Mouse (Mus musculus) midbrain, postnatal 0 days (tissue): ENCODE results near the gene Slc19a1. TPM values are rescaled to one million over a fixed set of nuclear protein-coding genes. Genes with fewer than 3 reads are reported as not detected.

Experiments
- ATAC-seq: fragments of 200-750 bp; cut with Nextera tagmentation; 2 replicates; pipeline ENCODE4 v1.8.0; 2017; ENCODE audit warnings: moderate number of reproducible peaks, mild to moderate bottlenecking, moderate TSS enrichment, moderate library complexity; ENCODE audit not compliant: low FRiP score
- DNase-seq: peaks from one replicate; pipeline ENCODE4 v3.0.0-alpha.2; 2015; ENCODE audit warnings: low spot score
- H3K27ac ChIP-seq: fragments of 300-500 bp; sonication (generic); 2 replicates; pipeline ENCODE4 v1.5.1; 2014; ENCODE audit warnings: low read depth, mild to moderate bottlenecking, low read length, mixed read lengths
- H3K27me3 ChIP-seq: fragments of 300-500 bp; sonication (generic); 2 replicates; pipeline ENCODE4 v1.6.1; 2014; ENCODE audit warnings: low read length, control low read depth, mixed read lengths; ENCODE audit not compliant: insufficient read depth
- H3K36me3 ChIP-seq: fragments of 300-500 bp; sonication (generic); 2 replicates; pipeline ENCODE4 v1.6.1; 2014; ENCODE audit warnings: low read length, control low read depth, mixed read lengths; ENCODE audit not compliant: insufficient read depth
- H3K4me1 ChIP-seq: fragments of 300-500 bp; sonication (generic); 2 replicates; pipeline ENCODE4 v1.6.1; 2014; ENCODE audit warnings: mild to moderate bottlenecking, control low read depth, antibody characterized with exemption, low read length, mixed read lengths; ENCODE audit not compliant: insufficient read depth
- H3K4me2 ChIP-seq: fragments of 300-500 bp; sonication (generic); 2 replicates; pipeline ENCODE4 v1.6.1; 2014; ENCODE audit warnings: low read depth, mild to moderate bottlenecking, low read length, mixed read lengths; ENCODE audit not compliant: poor library complexity, severe bottlenecking
- H3K4me3 ChIP-seq: fragments of 300-500 bp; sonication (generic); 2 replicates; pipeline ENCODE4 v1.5.1; 2014; ENCODE audit warnings: low read depth, mild to moderate bottlenecking, low read length, moderate library complexity
- H3K9ac ChIP-seq: fragments of 300-500 bp; sonication (generic); replicated peaks from 2 replicates; pipeline ENCODE4 v1.6.1; 2014; ENCODE audit warnings: mild to moderate bottlenecking, low read length, moderate library complexity, mixed read lengths; ENCODE audit not compliant: poor library complexity, severe bottlenecking
- H3K9me3 ChIP-seq: fragments of 300-500 bp; sonication (generic); 2 replicates; pipeline ENCODE4 v1.6.1; 2016; ENCODE audit warnings: low read length, control low read depth
- CTCF ChIP-seq: IDR thresholded peaks from 2 replicates; pipeline ENCODE4 v1.5.1; 2016; ENCODE audit warnings: antibody characterized with exemption, mild to moderate bottlenecking
- WGBS: fragments of 180-500 bp; shearing (Covaris S2); extraction: QIAGEN DNeasy Blood & Tissue Kit; methylation state at CpG from one replicate; pipeline ENCODE4 v1.1.7; 2014; 5-methylcytosine and 5-hydroxymethylcytosine counted together
- polyA plus RNA-seq: library from polyadenylated mRNA; unstranded; fragments of >200 nt; fragmentation: Nextera tagmentation; extraction: Ambion mirVana; gene quantifications from 2 replicates; pipeline ENCODE4 v1.2.1, GENCODE M21; 2015
- total RNA-seq: library from RNA; depleted of rRNA; stranded (reverse); fragments of >200 nt; gene quantifications from 2 replicates; pipeline ENCODE4 v1.2.3, GENCODE M21; 2014

Slc19a1 gene
- total and polyA plus RNA-seq, 2 experiments from 2014 or later, result 38.1 to 44.1 TPM

GRCm38 (mm10) chr10:77064239-77064638, 32.2 kb downstream of the Slc19a1 start:
- Histone ChIP-seq H3K9me3 (no peaks in the 10 kb centered on the region), H3K4me3 (no peak overlapping the region), H3K4me2 (no peak overlapping the region), H3K27ac (no peak overlapping the region), H3K9ac (no peak overlapping the region), H3K4me1 (no peaks in the 10 kb centered on the region), H3K36me3 (no peaks in the 10 kb centered on the region), H3K27me3 (no peaks in the 10 kb centered on the region)
- 92% methylated on average over 3 of the region's 3 CpGs for WGBS
- TF ChIP-seq CTCF, result no peak
- no peak for ATAC-seq
- DNase-seq, result no peak

GRCm38 (mm10) chr10:77064659-77065058, 32.6 kb downstream of the Slc19a1 start:
- H3K27ac ChIP-seq, result no peak overlapping the region
- no peaks in the 10 kb centered on the region for H3K4me1 ChIP-seq
- H3K4me3 ChIP-seq, result no peak overlapping the region
- H3K27me3 ChIP-seq, result no peaks in the 10 kb centered on the region
- ATAC-seq (no peak), DNase-seq (no peak)
- H3K9me3 ChIP-seq, result no peaks in the 10 kb centered on the region
- H3K4me2 ChIP-seq, result no peak overlapping the region
- TF ChIP-seq CTCF, result peak; percentile 37
- H3K36me3 ChIP-seq, result no peaks in the 10 kb centered on the region
- no peak overlapping the region for H3K9ac ChIP-seq

GRCm38 (mm10) chr10:77068469-77068868, 36.4 kb downstream of the Slc19a1 start:
- WGBS, result 86% methylated on average over 7 of the region's 7 CpGs
- ATAC-seq, result no peak
- H3K4me1 ChIP-seq, result no peaks in the 10 kb centered on the region
- H3K9me3 ChIP-seq, result no peaks in the 10 kb centered on the region
- no peak for DNase-seq
- no peak overlapping the region for H3K4me2 ChIP-seq
- no peak overlapping the region for H3K4me3 ChIP-seq
- no peak for TF ChIP-seq CTCF
- no peak overlapping the region for H3K27ac ChIP-seq
- H3K36me3 ChIP-seq, result no peaks in the 10 kb centered on the region
- H3K27me3 ChIP-seq, result no peaks in the 10 kb centered on the region
- no peak overlapping the region for H3K9ac ChIP-seq

- Histone ChIP-seq H3K27ac (no peak overlapping the region), H3K9ac (no peak overlapping the region), H3K27me3 (no peaks in the 10 kb centered on the region), H3K36me3 (no peaks in the 10 kb centered on the region), H3K9me3 (no peaks in the 10 kb centered on the region), H3K4me3 (no peak overlapping the region), H3K4me2 (no peak overlapping the region), H3K4me1 (no peaks in the 10 kb centered on the region)
- ATAC-seq (no peak), DNase-seq (peak; percentile 59)
- WGBS, result 43% methylated on average over 4 of the region's 4 CpGs
- TF ChIP-seq CTCF, result peak; percentile 77
These were observed 38.0 kb downstream of the Slc19a1 start for GRCm38 (mm10) chr10:77070072-77070471.

- peak; percentile 48 for DNase-seq
These were observed 42.4 kb downstream of the Slc19a1 start for GRCm38 (mm10) chr10:77074276-77074974.

GRCm38 (mm10) chr10:77078456-77078855, 46.4 kb downstream of the Slc19a1 start:
- no peaks in the 10 kb centered on the region for H3K4me1 ChIP-seq
- no peak for DNase-seq
- ATAC-seq, result no peak
- no peak overlapping the region for H3K9ac ChIP-seq
- TF ChIP-seq CTCF, result no peak
- H3K27ac ChIP-seq, result no peak overlapping the region
- no peaks in the 10 kb centered on the region for H3K36me3 ChIP-seq
- H3K4me2 ChIP-seq, result no peak overlapping the region
- no peaks in the 10 kb centered on the region for H3K9me3 ChIP-seq
- no peaks in the 10 kb centered on the region for H3K27me3 ChIP-seq
- WGBS, result 100% methylated on average over 4 of the region's 4 CpGs
- no peak overlapping the region for H3K4me3 ChIP-seq

More at GRCm38 (mm10) chr10:77074276-77074974, 42.4 kb downstream of the Slc19a1 start:
- Histone ChIP-seq H3K4me3 (no peak overlapping the region), H3K9me3 (no peaks in the 10 kb centered on the region), H3K4me1 (no peaks in the 10 kb centered on the region), H3K4me2 (no peak overlapping the region), H3K9ac (no peak overlapping the region), H3K27me3 (no peaks in the 10 kb centered on the region), H3K36me3 (no peaks in the 10 kb centered on the region), H3K27ac (no peak overlapping the region)
- no peak for ATAC-seq
- WGBS, result 80% methylated on average over 4 of the region's 4 CpGs
- no peak for TF ChIP-seq CTCF
